Mouse (Mus musculus) forebrain, embryonic 11.5 days (tissue): ENCODE measurements around the gene Rpgrip1l. TPM values are rescaled to one million over a fixed set of nuclear protein-coding genes. Genes with fewer than 3 reads are reported as not detected.
A peak's percentile ranks its signal among the peaks of the same experiment; 100 is the strongest.

ENCODE experiments used
- ATAC-seq: fragments of 200-750 bp; cut with Nextera tagmentation; replicated peaks from 2 replicates; pipeline ENCODE4 v1.8.0; 2017; ENCODE audit warnings: moderate TSS enrichment; ENCODE audit not compliant: low FRiP score
- DNase-seq: peaks from one replicate; pipeline ENCODE4 v3.0.0-alpha.2; 2017; ENCODE audit warnings: low spot score
- H3K27ac ChIP-seq: fragments of 300-500 bp; sonication (generic); 2 replicates; pipeline ENCODE4 v1.5.1; 2014; ENCODE audit warnings: low read depth, low read length
- H3K27me3 ChIP-seq: fragments of 300-500 bp; sonication (generic); 2 replicates; pipeline ENCODE4 v1.6.1; 2014; ENCODE audit warnings: mild to moderate bottlenecking, low read length, mixed read lengths; ENCODE audit not compliant: control insufficient read depth, insufficient read depth
- H3K36me3 ChIP-seq: fragments of 300-500 bp; sonication (generic); 2 replicates; pipeline ENCODE4 v1.6.1; 2014; ENCODE audit warnings: mild to moderate bottlenecking, low read length, moderate library complexity, mixed read lengths; ENCODE audit not compliant: control insufficient read depth, insufficient read depth
- H3K4me1 ChIP-seq: fragments of 300-500 bp; sonication (generic); replicated peaks from 2 replicates; pipeline ENCODE4 v1.6.1; 2014; ENCODE audit warnings: low read length, mixed read lengths; ENCODE audit not compliant: control insufficient read depth, insufficient read depth
- H3K4me2 ChIP-seq: fragments of 300-500 bp; sonication (generic); 2 replicates; pipeline ENCODE4 v1.6.1; 2014; ENCODE audit warnings: low read depth, mild to moderate bottlenecking, low read length, moderate library complexity, mixed read lengths; ENCODE audit not compliant: severe bottlenecking
- H3K4me3 ChIP-seq: fragments of 300-500 bp; sonication (generic); 2 replicates; pipeline ENCODE4 v1.5.1; 2014; ENCODE audit warnings: low read depth, low read length
- H3K9ac ChIP-seq: fragments of 300-500 bp; sonication (generic); 2 replicates; pipeline ENCODE4 v1.6.1; 2014; ENCODE audit warnings: low read length
- H3K9me3 ChIP-seq: fragments of 300-500 bp; sonication (generic); 2 replicates; pipeline ENCODE4 v1.6.1; 2016; ENCODE audit warnings: low read length, mixed read lengths; ENCODE audit not compliant: control insufficient read depth
- WGBS: fragments of 180-500 bp; shearing (Covaris S2); extraction: QIAGEN DNeasy Blood & Tissue Kit; methylation state at CpG from one replicate; pipeline ENCODE4 v1.1.7; 2014; 5-methylcytosine and 5-hydroxymethylcytosine counted together
- polyA plus RNA-seq: library from polyadenylated mRNA; unstranded; fragments of >200 nt; fragmentation: Nextera tagmentation; extraction: Ambion mirVana; gene quantifications from 2 replicates; pipeline ENCODE4 v1.2.1, GENCODE M21; 2014

The Rpgrip1l gene
- polyA plus RNA-seq, 1 experiment from 2014 or later: 13.7 TPM

- H3K36me3 ChIP-seq: no peaks in the 10 kb centered on the region
- H3K9ac ChIP-seq: no peak overlapping the region
- DNase-seq (no peak), ATAC-seq (no peak)
- no peaks in the 10 kb centered on the region for H3K27me3 ChIP-seq
- no peak overlapping the region for H3K4me3 ChIP-seq
- H3K4me2 ChIP-seq: no peak overlapping the region
- no peak overlapping the region for H3K27ac ChIP-seq
- 71% methylated on average over 14 of the region's 14 CpGs for WGBS
- no peaks in the 10 kb centered on the region for H3K9me3 ChIP-seq
- H3K4me1 ChIP-seq: peaks cover 2% of the 10 kb centered on the region; the same call in 1 of the 2 replicates
Measured at GRCm38 (mm10) chr8:91176176-91176575, 136.9 kb downstream of the Rpgrip1l start.

DNA sequence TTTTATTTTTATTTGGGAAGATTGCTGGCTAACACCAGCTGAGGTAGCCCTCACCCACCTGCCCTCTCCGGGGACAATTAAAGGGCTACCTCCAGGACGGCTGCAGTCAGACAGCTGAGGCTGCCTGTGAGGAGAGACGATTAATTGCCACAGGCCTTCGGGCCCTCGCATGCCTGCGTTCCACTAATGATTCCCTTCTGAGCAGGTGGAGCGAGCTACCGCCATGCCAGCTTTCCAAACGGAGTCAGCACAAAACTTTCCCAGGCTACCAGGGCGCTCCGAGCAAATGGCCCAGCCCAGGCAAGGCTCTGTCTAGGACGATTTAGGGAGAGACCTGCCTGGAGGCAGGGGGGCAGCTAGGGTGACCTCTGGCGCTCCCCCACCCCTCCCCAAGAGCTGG, 141.5 kb downstream of the Rpgrip1l start:
- Histone ChIP-seq H3K9ac (no peak overlapping the region), H3K4me2 (no peak overlapping the region), H3K9me3 (no peaks in the 10 kb centered on the region), H3K36me3 (no peaks in the 10 kb centered on the region), H3K27me3 (no peaks in the 10 kb centered on the region), H3K4me3 (no peak overlapping the region), H3K27ac (no peak overlapping the region), H3K4me1 (peaks cover 2% of the 10 kb centered on the region; the same call in 1 of the 2 replicates)
- DNase-seq: peak; percentile 59
- 60% methylated on average over 13 of the region's 13 CpGs for WGBS
- ATAC-seq: peak; percentile 51

- no peaks in the 10 kb centered on the region for H3K9me3 ChIP-seq
- no peak overlapping the region for H3K9ac ChIP-seq
- WGBS: 56% methylated on average over 14 of the region's 14 CpGs
- no peak overlapping the region for H3K4me3 ChIP-seq
- H3K36me3 ChIP-seq: no peaks in the 10 kb centered on the region
- no peak overlapping the region for H3K4me2 ChIP-seq
- ATAC-seq: peak; percentile 33; the same call in 1 of the 2 replicates
- peak; percentile 69 for DNase-seq
- H3K4me1 ChIP-seq: peaks cover 2% of the 10 kb centered on the region; the same call in 1 of the 2 replicates
- no peak overlapping the region for H3K27ac ChIP-seq
- no peaks in the 10 kb centered on the region for H3K27me3 ChIP-seq
Measured at GRCm38 (mm10) chr8:91170914-91171313, 142.1 kb downstream of the Rpgrip1l start.

DNA sequence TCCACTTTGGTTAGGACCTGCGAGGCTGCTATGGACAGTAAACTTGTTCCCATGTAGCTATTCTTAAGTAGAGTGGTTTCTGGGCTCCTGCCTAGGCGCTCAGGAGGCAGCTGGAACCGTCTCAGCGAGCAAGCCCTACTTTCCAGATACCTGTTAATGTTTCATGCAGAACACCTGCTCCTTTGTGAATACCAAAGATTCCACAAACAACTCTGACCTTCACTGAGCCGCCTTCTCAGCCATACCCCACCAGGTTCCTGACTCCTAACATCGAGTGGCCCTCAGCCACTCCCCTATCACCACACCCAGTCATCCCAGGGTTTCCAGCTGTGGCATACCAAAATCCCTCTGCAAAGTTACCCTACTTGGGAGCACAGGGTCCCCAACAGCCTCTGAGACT, 142.9 kb downstream of the Rpgrip1l start:
- H3K27ac ChIP-seq: no peak overlapping the region

More for the DNA sequence above, 142.9 kb downstream of the Rpgrip1l start:
- Histone ChIP-seq H3K9ac (no peak overlapping the region), H3K4me1 (peaks cover 2% of the 10 kb centered on the region; the same call in 1 of the 2 replicates), H3K36me3 (no peaks in the 10 kb centered on the region), H3K4me2 (no peak overlapping the region), H3K4me3 (no peak overlapping the region), H3K27me3 (no peaks in the 10 kb centered on the region), H3K9me3 (no peaks in the 10 kb centered on the region)
- ATAC-seq (no peak), DNase-seq (no peak)
- WGBS: 82% methylated on average over 6 of the region's 6 CpGs

Other genes starting within 250 kb of the Rpgrip1l start
- 16.3 and 18.4 TPM in 2 replicates for gene Rbl2, start 243.2 kb downstream of the Rpgrip1l start, polyA plus RNA-seq
- 98.8 and 100 TPM in 2 replicates for gene Aktip, start 113.3 kb downstream of the Rpgrip1l start, polyA plus RNA-seq
- gene Fto, start 263 bp upstream of the Rpgrip1l start, polyA plus RNA-seq: 109 and 111 TPM in 2 replicates